ENCODE assay signal across 20 mouse cellular contexts in genomic region chr4:87670167-87670566, GRCm38 (mm10).
DNase-seq lines count a peak whose midpoint lies in the region; ATAC-seq and TF ChIP-seq lines count a peak whose summit lies in the region.
"Had no signal": no experiment of that assay in that cellular context is flagged by ENCODE, and none has a peak within 500 bp of the region (broad histone marks: within the 10 kb centered on the region; RNA-seq: fewer than 3 reads in every experiment).

No protein-coding gene starts in this region.

- no peak overlapping the region for H3K9ac ChIP-seq in intestine, embryonic 16.5 days (ENCODE audit: low read depth, low read length)
- H3K9ac ChIP-seq in stomach, embryonic 14.5 days (replicated peaks; ENCODE audit: low read depth, low read length), result no peak overlapping the region
- H3K9ac ChIP-seq: embryonic facial prominence, embryonic 15.5 days; heart, embryonic 13.5 days had no signal

- no peak for TF ChIP-seq POLR2A in lung, adult 2 months (IDR thresholded peaks at IDR 0.05; ENCODE audit: borderline replicate concordance, extremely low read depth, low read depth, low read length)

- no peak for TF ChIP-seq CTCF in lung, adult 2 months (IDR thresholded peaks at IDR 0.05; ENCODE audit: insufficient read depth, low read length)

- H3K27me3 ChIP-seq in intestine, embryonic 16.5 days (replicated peaks; ENCODE audit: control insufficient read depth, insufficient read depth, low read length), result no peaks in the 10 kb centered on the region
- no peaks in the 10 kb centered on the region for H3K27me3 ChIP-seq in stomach, embryonic 14.5 days (ENCODE audit: control insufficient read depth, insufficient read depth, low read length)
- no peaks in the 10 kb centered on the region for H3K27me3 ChIP-seq in limb, embryonic 10.5 days (ENCODE audit: low read depth, poor library complexity, severe bottlenecking)
- H3K27me3 ChIP-seq: embryonic facial prominence, embryonic 15.5 days; heart, embryonic 13.5 days had no signal

- H3K4me3 ChIP-seq in lung, adult 2 months (replicated peaks; ENCODE audit: extremely low read depth, low read depth, low read length), result no peak overlapping the region
- H3K4me3 ChIP-seq in intestine, embryonic 16.5 days (ENCODE audit: low read length), result no peak overlapping the region
- no peak overlapping the region for H3K4me3 ChIP-seq in stomach, embryonic 14.5 days (ENCODE audit: low read depth, low read length)
- H3K4me3 ChIP-seq in limb, embryonic 10.5 days, result no peak overlapping the region
- H3K4me3 ChIP-seq: embryonic facial prominence, embryonic 15.5 days; erythroblast, embryonic 14.5 days; forebrain, embryonic 10.5 days; heart, embryonic 13.5 days had no signal

- peaks cover 7% of the 10 kb centered on the region for H3K4me1 ChIP-seq in lung, adult 2 months (ENCODE audit: control insufficient read depth, insufficient read depth, low read length)
- H3K4me1 ChIP-seq in intestine, embryonic 16.5 days (ENCODE audit: control insufficient read depth, insufficient read depth, low read length), result 0 out of 2 replicates have a peak, but pooled peaks cover 3% of the 10 kb centered on the region
- H3K4me1 ChIP-seq in stomach, embryonic 14.5 days (ENCODE audit: control insufficient read depth, insufficient read depth, low read length), result peaks cover 9% of the 10 kb centered on the region; the same call in 1 of the 2 replicates
- peaks cover 30% of the 10 kb centered on the region for H3K4me1 ChIP-seq in limb, embryonic 10.5 days

- no peaks in the 10 kb centered on the region for H3K36me3 ChIP-seq in intestine, embryonic 16.5 days (ENCODE audit: control insufficient read depth, insufficient read depth, low read length)
- no peaks in the 10 kb centered on the region for H3K36me3 ChIP-seq in stomach, embryonic 14.5 days (ENCODE audit: control insufficient read depth, insufficient read depth, low read length)
- H3K36me3 ChIP-seq in limb, embryonic 10.5 days, result no peaks in the 10 kb centered on the region
- H3K36me3 ChIP-seq: embryonic facial prominence, embryonic 15.5 days; forebrain, embryonic 10.5 days; heart, embryonic 13.5 days had no signal

- no peak overlapping the region for H3K27ac ChIP-seq in intestine, embryonic 16.5 days (ENCODE audit: low read length)
- H3K27ac ChIP-seq in stomach, embryonic 14.5 days (ENCODE audit: low read length), result peak overlapping the region; percentile 39; the same call in 1 of the 2 replicates
- H3K27ac ChIP-seq in limb, embryonic 10.5 days, result no peak overlapping the region
- H3K27ac ChIP-seq: embryonic facial prominence, embryonic 15.5 days; forebrain, embryonic 10.5 days; heart, embryonic 13.5 days had no signal

- no peak overlapping the region for H3K4me2 ChIP-seq in intestine, embryonic 16.5 days (ENCODE audit: low read depth, low read length)
- H3K4me2 ChIP-seq in stomach, embryonic 14.5 days (replicated peaks; ENCODE audit: low read depth, low read length), result no peak overlapping the region
- H3K4me2 ChIP-seq: embryonic facial prominence, embryonic 15.5 days; heart, embryonic 13.5 days had no signal

- no peaks in the 10 kb centered on the region for H3K9me3 ChIP-seq in intestine, embryonic 16.5 days (ENCODE audit: control insufficient read depth, low read length)
- H3K9me3 ChIP-seq in stomach, embryonic 14.5 days (ENCODE audit: control insufficient read depth, low read depth, low read length), result no peaks in the 10 kb centered on the region
- no peaks in the 10 kb centered on the region for H3K9me3 ChIP-seq in limb, embryonic 10.5 days (replicated peaks)
- H3K9me3 ChIP-seq: embryonic facial prominence, embryonic 15.5 days; forebrain, embryonic 10.5 days; heart, embryonic 13.5 days had no signal

- ATAC-seq in intestine, embryonic 16.5 days, result peak; percentile 55
- no peak for ATAC-seq in stomach, embryonic 14.5 days (ENCODE audit: insufficient number of reproducible peaks, insufficient read depth, low FRiP score, low read depth)
- ATAC-seq: forebrain, embryonic 14.5 days had no signal

- 55% methylated on average over 2 of the region's 2 CpGs for WGBS in lung, adult 2 months
- 57% methylated on average over 2 of the region's 2 CpGs for WGBS in intestine, embryonic 16.5 days
- 54% methylated on average over 2 of the region's 2 CpGs for WGBS in stomach, embryonic 14.5 days
- 73% methylated on average over 2 of the region's 2 CpGs for WGBS in limb, embryonic 10.5 days

- peak; percentile 54 for DNase-seq in lung, postnatal 25 days (ENCODE audit: low spot score)
- no peak for DNase-seq in lung, adult 2 months
- DNase-seq in right cerebral cortex, postnatal 25 days, result no peak
- no peak for DNase-seq in limb, embryonic 10.5 days (ENCODE audit: low spot score)
- no peak for DNase-seq in liver
- DNase-seq: adrenal gland, adult 2 months; adrenal gland, postnatal 25 days; cerebellum, adult 8-10 months; cerebellum, postnatal 14 days; embryo, embryonic 11 days; gastrocnemius, postnatal 36 days; heart, adult 11 months; heart, postnatal 36 days had no signal
